Mouse (Mus musculus) inflammation-experienced regulatory T-cells, adult 6 months (primary cell): ENCODE results near the gene Zfp553. TPM values are rescaled to one million over a fixed set of nuclear protein-coding genes. Genes with fewer than 3 reads are reported as not detected.
A peak's percentile ranks its signal among the peaks of the same experiment; 100 is the strongest.

Experiments used
- ATAC-seq: one replicate; pipeline ENCODE4 v1.8.0; 2017
- polyA plus RNA-seq, 3 experiments: library from polyadenylated mRNA; unstranded; fragments of 100-300 nt; shearing (Covaris generic); gene quantifications; one replicate each; pipeline ENCODE4 v1.2.1; 2017

Zfp553 gene
- polyA plus RNA-seq, 3 experiments from 2014 or later: 3.3 to 6.8 (median 4.6) TPM

GRCm38 (mm10) chr7:127211014-127211745 is 21.7 kb upstream of the Zfp553 start:
- no peak for ATAC-seq

DNA sequence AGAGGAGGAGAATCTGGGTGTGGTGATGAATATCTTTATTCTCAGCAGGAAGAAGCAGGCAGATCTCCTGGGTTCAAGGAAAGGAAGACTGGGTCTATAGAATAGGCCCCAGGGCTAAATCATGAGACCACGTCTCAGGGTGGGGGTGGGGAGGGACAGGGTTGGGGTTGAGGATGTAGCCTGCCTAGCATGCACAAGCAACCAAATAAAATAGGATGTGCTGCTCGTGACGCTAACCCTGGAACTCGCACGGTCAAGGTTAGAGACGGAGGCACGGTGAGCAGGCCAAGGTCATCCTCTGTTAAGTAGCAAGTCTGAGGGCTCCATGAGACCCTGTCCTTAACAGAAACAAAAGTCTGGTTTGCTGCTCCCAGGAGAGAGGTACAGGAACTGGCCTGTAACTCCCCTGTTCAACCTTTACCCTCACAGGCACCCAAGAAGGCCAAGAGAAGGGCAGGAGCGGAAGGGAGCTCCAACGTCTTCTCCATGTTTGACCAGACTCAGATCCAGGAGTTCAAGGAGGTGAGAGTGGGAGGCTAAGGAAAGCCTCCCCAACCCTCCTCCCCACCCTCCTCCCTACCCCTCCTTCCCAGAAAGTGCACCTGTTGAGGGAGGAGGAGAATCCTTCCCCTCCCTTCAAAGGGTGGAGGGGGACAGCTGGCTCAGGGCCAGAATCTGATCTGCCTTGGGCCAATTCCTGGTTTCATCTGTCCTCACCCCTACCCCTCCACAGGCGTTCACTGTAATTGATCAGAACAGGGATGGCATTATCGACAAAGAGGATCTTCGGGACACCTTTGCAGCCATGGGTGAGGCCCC is 20.2 kb upstream of the Zfp553 start:
- no peak for ATAC-seq

DNA sequence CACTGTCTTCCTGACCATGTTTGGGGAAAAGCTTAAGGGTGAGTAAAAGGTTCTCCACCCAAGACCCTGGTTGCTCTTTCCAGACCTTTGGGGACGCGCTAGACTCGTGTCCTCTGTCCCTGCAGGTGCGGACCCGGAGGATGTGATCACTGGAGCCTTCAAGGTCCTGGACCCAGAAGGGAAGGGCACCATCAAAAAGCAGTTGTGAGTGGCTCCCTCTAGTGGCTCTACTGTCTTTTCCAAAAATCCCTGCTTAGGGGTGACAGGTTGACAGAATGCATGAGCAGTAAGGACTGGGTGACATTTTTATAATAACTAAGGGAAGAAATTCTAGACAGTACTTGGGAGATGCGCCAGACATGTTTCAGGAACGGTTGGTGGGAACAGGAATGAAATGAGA is 19.4 kb upstream of the Zfp553 start:
- no peak for ATAC-seq

DNA sequence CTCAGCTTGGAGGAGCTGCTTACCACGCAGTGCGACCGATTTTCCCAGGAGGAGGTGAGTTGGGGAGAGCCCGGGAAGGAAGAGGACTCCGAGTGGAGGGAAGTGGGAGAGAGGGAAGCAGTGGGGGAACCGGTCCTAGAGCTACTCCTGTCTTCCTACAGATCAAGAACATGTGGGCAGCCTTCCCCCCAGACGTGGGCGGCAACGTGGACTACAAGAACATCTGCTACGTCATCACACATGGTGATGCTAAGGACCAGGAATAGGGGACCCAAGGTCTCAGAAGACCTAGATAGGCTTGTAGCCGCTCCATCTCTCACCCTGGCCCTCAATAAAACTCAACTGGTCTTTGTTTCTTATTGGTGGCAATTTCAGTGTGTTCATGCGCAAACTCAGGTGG is 18.9 kb upstream of the Zfp553 start:
- no peak for ATAC-seq

DNA sequence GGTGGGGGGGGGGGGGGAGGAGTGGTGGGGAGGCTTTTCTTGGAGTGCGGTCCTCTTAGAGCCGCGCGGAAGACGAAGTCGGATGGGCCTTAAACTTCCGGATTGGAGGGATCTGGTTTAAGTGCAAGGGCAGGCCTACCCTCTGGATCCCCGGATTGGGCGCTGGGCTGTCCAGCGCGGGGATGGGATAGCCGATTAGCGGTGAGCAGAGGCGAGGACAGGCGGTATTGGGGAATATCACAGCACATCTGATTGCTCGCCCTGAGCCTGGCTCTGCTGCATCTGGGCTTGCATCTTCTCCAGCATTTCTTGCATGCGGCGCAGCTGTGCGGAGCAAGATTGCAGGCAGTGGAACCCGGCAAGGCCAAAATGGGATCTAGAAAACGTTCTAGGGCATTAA is 18.3 kb upstream of the Zfp553 start:
- ATAC-seq: no peak

DNA sequence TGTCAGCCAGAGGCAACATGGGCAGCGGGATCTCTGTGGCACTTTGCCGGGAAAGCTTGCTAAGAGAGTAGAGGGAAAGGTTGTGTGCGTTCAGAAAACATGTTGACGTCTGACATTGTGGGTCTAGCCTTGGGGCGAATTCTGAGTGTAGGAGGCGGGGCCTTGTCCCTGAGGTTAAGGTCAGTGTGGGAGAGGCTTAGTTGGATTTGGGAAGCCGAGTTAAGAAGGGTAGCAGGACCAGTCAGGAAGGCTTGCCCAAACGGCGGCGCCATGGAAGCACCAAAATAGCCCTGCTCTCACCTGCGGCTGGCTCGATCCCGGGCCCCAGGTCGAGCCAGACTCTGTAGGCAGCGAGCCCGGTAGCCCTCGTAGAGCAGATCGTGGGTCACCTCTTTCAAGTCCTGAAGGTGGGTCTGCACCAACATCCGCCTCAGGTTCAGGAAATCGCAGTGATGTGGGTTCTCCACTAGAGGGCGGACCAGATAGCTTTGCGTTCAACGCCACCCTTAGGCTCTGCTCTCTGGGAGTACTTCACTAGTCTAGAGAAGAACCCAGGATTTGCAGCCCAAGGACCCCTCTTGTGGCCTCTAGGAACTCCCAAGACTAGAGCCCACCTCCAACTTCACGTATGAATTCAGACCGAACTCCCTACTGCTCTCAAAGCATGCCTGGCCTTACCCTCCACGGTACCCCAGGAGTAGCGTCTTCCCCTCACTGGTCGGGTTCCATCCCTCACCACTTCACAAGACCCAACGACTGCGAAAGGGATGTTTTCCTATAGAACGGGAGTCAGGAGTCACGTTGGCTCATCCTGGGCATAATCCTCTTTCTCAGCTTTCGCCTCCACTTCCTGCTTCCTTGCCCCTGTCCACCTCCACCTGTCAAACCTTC is 17.6 kb upstream of the Zfp553 start:
- peak; percentile 58 for ATAC-seq

GRCm38 (mm10) chr7:127216307-127216706 is 16.6 kb upstream of the Zfp553 start:
- no peak for ATAC-seq

DNA sequence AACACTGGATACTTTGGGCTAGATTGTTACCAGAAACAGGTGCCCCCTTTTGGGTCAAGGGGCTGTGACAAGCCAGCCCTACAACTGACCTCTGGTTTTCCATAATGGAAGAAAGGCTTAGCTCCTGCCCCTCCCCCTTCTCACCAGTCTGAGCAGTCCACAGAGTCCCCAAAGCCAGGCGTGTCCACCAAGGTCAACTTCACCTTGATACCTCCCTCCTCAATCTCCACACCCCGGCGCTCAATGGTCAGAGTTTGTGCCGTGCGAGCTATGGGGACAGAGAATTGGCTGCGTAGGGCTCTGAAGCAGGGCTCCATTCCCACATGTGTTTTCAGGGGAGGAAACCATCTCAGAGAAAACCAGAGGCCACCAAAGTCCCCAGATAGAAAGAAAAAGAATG is 15.4 kb upstream of the Zfp553 start:
- ATAC-seq: no peak

DNA sequence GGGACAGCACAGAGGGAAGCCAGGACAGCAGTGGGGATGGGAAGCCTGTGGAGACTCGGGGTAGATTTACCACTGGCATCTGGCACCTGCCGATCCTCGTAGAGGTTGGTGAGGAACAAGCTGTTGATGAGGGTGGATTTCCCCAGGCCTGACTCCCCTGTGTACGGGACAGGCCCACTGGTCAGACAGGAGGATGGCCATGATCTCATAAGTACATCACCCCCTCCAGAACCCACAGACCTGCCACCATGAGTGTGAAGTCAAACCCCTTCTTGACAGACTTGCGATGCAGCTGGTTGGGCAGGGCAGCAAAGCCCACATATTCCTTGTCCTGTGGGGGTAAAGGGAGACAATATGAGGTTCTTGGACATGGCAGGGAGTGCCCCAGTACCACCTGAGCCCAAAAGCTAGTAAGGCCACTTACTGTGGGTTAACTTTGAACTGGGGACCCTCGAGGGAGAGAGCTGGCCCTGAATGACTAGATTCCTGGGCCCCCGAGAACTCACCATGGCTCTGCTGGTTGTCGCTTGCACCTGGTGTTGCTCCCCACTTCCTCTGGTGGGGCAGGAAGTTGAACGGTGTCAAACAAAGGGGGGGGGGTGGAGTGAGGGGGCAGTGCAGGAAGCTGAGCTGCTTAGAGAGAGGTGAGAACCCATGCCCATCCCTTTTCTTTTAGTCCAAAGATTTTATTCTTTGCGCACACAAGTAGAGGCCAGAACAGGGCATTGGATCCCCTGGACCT is 14.8 kb upstream of the Zfp553 start:
- ATAC-seq: peak; percentile 77

DNA sequence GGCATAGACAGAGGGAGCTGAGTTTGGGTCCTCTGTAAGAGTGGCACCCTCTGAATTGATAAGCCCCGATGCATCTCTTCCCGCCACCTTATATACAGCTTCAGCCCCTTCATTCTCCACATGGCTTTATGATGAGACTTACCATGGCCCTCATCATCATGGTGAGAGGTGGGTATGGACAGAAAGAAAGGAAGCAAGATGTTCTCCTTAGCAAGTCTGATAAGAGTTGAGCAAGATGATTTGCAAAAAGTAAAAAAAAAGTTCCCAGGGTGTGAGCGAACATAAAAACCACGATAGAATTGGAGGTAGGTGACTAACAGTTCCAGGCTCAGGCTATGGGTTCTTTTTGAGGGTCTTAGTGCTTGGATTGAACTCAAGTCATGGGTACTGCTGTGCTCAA is 14.2 kb upstream of the Zfp553 start:
- peak; percentile 4 for ATAC-seq

- ATAC-seq: peak; percentile 86
These were observed 12.4 kb upstream of the Zfp553 start for GRCm38 (mm10) chr7:127220440-127220839.

GRCm38 (mm10) chr7:127223106-127223505 is 9.8 kb upstream of the Zfp553 start:
- no peak for ATAC-seq

DNA sequence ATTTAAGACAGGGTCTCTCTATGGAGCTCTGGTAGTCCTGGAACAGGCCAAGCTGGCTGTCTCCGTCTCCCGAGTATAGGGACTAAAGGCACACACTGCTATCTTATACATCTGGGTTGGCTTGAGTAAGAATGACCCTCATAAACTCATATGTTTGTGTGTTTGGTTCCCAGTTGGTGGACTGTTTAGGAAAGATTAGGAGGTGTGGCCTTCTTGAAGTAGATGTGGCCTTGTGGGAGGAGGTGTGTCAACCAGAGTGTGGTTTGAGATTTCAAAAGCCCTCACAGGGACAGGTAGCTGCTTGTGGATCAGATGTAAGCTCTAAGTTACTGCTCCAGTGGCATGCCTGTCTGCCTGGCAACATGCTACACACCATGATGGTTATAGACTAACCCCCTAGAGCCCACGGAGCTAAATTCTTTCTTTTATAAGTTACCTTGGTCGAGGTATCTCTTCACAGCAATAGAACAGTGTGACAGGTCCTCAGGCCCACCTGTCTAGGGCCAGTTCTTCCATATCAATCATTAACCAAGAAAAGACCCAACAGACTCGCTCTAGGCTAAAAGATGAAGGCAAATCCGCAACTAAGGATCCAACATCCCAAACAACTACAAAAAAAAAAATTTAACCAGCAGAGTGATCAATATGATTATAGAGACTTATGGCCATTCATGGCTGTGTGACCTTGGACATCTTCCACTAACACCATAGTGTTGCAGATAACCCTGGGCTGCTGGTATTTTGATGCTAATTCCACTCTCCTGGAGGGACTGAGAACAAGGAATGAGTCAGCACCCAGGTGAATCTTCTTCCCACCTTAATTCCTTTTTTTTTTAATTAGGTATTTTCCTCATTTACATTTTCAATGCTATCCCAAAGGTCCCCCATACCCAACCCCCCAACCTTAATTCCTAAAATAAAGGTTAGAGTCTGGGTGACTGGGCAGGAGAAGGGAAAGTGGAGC is 9.1 kb upstream of the Zfp553 start:
- ATAC-seq: no peak

DNA sequence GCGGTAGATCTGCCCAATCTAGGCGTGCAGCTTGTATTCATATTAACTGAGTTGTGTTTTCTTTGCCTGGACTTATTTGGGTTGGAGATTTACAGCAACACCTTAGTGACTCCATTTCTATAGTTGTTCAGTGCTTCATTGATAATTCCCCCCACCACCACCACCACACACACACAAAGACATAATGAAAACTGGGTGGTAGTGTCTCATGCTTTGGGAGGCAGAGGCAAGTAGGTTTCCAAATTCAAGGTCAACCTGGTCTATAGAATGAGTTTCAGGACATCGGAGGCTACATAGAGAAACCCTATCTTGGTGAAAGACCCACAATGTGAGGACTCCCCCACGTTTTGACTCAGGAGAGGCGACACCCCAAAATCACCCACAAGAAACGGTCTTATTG is 8.2 kb upstream of the Zfp553 start:
- ATAC-seq: no peak

DNA sequence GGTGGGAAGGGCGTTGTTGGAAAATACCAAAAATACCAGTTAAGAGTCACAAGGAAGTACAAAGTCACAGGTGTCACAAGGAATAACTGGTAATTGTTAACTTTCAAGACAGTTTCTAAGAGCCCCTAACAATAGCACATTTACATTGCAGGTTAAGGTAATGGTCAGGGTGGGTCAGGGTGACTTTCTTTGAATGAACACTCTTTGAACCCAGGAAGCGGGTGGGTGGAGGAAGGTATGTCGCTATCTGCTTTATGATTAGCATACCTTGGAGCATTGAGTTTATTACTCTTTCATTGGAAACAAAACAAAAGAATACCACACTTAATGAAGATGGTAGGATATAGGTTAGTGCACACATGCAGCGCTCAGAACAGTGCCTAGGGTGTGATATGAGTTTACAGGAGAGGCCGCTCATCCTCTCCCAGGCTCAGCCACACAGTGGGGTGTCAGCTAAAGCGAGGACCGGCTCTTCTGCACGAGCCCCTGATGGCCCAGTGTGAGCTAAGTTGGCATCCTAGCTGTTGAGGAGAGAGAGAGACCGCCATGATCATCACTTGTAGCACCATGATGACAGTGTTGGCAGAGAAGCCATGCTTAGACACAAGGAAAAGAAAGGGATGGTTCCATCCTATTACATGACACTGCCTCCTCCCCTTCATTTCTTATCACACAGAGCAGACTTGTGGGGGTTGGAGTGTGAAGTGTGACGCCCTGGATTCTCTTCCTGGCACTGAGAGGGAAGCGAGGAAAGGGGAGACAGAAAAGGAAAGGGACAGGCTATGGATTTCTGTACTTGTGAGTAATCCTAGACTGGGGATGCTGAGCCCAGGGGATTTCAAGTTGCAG is 7.5 kb upstream of the Zfp553 start:
- ATAC-seq: no peak

DNA sequence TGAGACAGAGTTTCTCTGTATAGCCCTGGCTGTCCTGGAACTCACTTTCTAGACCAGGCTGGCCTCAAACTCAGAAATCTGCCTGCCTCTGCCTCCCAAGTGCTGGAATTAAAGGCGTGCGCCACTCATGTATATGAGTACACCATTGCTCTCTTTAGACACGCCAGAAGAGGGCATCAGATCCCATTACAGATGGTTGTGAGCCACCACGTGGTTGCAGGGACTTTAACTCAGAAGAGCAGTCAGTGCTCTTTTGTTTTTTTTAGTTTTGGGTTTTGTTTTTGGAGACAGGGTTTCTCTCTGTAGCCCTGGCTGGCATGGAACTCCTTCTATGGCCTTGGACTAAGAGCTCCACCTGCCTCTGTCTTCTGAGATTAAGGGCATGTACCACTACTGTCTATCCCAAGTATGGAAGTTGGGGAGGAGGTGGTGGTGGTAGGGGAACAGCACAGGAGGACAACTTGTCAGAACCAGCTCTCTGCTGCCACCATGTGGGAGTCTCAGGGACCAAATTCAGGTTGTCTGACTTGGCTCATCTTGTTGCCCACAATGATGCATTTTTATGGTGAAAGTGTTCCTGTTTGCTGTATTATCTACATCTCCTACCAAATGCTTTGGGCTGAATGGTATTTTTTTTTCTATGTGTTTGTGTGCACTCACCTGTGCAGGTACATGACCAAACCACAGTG is 4.1 kb upstream of the Zfp553 start:
- ATAC-seq: peak; percentile 52

DNA sequence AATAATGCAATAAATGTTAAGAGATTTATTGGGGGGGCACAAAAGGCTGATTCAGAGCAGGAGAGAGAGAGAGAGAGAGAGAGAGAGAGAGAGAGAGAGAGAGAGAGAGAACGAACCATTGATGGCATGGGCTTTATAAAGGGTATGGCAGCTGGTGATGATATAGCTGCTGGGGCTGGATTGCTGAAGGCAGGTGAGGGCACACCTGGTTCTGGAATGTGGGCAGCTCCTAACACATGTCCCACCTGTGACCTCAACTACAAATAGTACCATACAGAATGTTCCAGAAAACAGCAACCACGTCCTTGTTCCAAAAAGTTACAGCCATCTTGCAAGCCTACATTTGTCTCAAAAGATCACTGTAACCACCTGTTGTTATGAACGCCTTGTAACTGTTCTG is 1.5 kb upstream of the Zfp553 start:
- no peak for ATAC-seq

DNA sequence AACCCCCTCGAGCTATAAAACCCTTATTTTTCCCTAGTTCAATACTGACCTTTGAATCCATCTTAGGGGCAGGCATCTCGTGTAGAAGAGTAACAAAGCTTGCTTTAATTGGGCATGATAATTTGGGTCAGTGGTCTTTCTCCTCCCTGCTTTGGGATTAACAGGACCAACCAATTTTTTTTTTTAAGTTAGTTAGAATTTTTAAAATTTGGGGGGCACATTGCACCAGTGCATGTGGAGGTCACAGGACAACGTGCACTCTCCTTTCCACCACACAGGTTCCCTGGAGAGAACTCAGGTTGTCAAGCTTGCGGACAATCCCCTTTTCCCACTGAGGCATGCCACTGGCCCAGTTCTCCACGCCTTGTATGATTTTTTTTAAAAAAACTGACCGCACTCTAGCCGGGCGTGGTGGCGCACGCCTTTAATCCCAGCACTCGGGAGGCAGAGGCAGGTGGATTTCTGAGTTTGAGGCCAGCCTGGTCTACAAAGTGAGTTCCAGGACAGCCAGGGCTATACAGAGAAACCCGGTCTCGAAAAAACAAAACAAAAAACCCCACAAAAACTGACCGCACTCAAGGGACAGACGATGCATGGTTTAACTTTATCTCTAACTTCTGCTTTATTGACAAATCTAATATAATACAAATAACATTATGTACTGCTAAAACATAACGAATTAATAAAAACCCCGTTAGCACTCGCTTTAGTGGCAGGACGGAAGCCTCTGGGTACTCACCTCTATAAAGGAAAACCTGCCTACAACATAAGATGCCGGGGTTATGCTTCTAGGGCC is 837 bp upstream of the Zfp553 start:
- peak; percentile 12 for ATAC-seq

- peak; percentile 30 for ATAC-seq
These were observed 498 bp downstream of the Zfp553 start for GRCm38 (mm10) chr7:127233368-127233749.
